Mouse (Mus musculus): ENCODE measurements around the gene 4930578G10Rik.

DNA sequence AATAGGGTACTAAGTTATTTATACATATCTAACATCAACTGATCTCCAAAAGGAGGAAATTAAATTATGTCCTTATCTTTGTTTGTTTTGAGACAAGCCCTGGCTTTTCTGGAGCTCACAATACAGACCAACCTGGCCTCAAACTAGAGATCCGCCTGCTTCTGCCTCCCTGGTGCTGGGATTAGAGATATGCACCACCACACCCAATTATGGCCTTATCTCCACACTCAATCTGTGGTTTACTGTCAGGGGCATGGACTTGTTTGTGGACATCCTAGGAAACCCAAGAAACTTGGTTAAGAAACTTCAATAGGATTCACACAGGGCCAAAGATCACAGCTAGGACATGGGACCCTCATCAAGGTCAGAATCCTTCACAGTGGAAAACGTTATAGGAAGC lies 142.3 kb downstream of the 4930578G10Rik start:
- TF ChIP-seq CTCF (IDR thresholded peaks at IDR 0.05; ENCODE audit: borderline replicate concordance, control insufficient read depth, extremely low read depth, insufficient read depth, low read length, poor library complexity), result no peak
- TF ChIP-seq POLR2A (IDR thresholded peaks at IDR 0.05; ENCODE audit: control insufficient read depth, extremely low read depth, insufficient read depth, low read length, poor library complexity), result no peak
